Mouse (Mus musculus) lung, postnatal 0 days (tissue): ENCODE measurements around the gene Xpr1.

ENCODE experiments used
- CTCF ChIP-seq: IDR thresholded peaks from 2 replicates; pipeline ENCODE4 v1.5.1; 2016; ENCODE audit warnings: antibody characterized with exemption, mild to moderate bottlenecking
- EP300 ChIP-seq: IDR thresholded peaks from 2 replicates; pipeline ENCODE4 v1.6.1; 2016; ENCODE audit warnings: antibody characterized with exemption, mild to moderate bottlenecking, control low read depth

GRCm38 (mm10) chr1:155439551-155439950 is 22.3 kb upstream of the Xpr1 start:
- no peak for TF ChIP-seq CTCF
- no peak for TF ChIP-seq EP300
